Mouse (Mus musculus) lung, postnatal 0 days (tissue): ENCODE measurements around the gene Pdhb.

Experiments
- CTCF ChIP-seq: IDR thresholded peaks from 2 replicates; pipeline ENCODE4 v1.5.1; 2016; ENCODE audit warnings: antibody characterized with exemption, mild to moderate bottlenecking
- EP300 ChIP-seq: IDR thresholded peaks from 2 replicates; pipeline ENCODE4 v1.6.1; 2016; ENCODE audit warnings: antibody characterized with exemption, mild to moderate bottlenecking, control low read depth

DNA sequence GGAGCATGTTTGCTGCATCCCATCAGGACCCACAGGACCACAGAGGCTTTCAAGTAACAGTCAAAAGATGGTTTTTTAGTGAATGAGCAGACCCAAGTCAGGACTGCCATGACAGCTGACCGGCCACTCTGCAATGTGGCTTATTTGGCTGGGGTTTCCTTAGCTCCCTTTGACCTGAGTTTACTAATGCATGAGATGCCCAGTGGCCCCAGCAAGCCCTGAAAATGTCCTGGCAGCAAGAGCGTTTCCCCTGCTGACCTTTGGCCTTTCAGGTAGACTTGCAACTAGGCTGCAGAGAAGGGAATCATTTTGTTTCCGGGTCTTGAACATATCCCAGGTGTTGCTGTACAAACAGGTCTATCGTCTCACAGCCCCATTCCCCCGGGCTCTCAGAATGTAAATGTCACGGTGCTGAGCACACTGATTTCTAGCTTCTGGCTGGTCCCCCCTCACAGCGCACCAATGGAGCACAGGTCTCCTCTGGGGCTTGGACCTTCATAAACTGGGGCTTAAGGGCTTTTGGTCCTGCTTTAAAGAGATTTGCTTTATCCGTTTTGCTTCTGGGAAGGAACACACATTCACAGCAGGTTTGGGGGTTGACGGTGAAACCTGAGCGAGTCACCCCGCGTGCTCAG lies 18.6 kb upstream of the Pdhb start:
- TF ChIP-seq EP300 = no peak
- TF ChIP-seq CTCF = no peak
